Mouse (Mus musculus) spleen, adult 12 weeks (tissue): ENCODE results near the gene Gsta4.
A peak's percentile ranks its signal among the peaks of the same experiment; 100 is the strongest.
"Not testable (repeated sequence)": the region's sequence is repeated elsewhere in the genome, so short reads cannot be mapped to it uniquely, and the experiment has no call there.

Experiments
- DNase-seq: peaks from one replicate; pipeline ENCODE4 v3.0.0; 2022; ENCODE audit warnings: low spot score

Gene Gsta4

DNA sequence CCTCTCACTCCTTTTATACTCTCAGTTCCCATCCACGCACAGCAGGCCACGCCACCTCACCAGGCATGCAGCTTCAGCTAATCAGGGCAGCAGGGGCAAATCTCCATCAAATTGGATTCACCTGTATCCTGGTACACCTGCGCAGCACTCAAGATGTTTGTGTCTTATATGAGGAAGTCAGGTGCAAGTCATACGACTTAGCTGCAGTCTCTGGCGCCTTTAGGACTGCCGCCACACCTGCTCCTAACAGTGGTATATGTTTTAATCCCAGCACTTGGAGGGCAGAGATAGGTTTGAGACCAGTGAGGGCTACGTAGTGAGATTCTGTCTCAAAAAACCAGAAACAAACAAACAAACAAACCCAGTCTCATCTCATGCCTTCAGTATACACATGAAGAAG, at the start of gene Gsta4:
TSS of gene Gsta4 (plus strand) at position 301 of the 400 bp plus-strand sequence.
- DNase-seq = not testable (repeated sequence)

DNA sequence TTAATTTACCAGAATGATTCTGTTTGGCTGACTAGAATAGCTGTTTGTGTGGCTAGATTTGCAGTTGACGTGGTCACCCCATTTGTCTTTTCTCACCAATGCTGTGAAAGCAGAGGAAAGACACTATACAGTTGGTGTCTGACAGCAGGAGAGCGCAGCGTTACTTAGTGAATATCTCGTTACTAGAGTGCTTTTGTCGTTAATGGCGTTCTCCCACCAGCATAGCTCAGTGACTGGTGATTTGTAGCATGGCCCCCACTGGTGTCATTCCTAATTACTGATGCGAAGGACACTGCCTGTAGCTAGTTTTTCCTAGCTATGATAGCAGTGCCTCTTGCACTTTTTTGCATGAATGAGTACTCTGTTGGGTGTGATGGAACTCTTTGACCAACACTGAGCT, 46.9 kb upstream of the Gsta4 start:
- DNase-seq = no peak

GRCm38 (mm10) chr9:78138044-78138676, 44.4 kb upstream of the Gsta4 start:
- no peak for DNase-seq

DNA sequence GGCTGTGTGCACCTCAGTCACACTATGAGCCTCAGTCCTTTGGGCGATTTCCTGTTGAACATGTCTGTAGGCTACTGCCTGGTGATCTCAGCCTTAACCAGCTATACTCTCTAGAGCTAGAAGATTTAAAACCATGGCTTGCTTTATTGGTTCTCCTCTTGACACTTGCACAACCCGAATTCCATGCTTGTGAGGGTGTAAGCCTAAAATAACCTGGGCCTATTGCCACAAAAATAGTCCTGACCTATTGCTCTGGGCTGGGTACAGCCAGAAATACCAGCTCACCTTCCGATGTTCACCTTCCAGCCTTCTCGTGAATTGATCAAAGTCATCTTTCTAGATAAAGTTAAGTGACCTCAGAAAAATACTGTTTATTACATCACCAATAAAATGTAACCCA, 43.1 kb upstream of the Gsta4 start:
- no peak for DNase-seq

DNA sequence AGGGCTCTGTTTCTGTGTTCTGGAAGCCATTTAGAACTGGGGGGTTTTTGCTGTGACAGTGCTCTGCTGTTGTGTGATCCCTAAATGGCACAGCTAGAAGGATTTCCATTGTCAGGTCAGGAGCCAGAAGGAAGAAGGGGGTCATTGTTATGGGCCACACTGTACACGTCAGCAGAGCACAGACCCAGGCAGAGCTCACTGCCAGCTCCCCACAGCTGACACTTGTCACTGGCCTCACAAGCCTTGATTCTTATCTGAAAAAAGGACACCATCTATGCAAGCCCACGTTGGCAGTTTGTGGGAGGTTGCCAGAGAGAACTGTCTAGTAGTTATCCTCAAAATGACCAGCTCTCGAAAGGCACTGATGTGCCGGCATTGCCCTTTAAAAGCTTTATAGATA, 36.5 kb upstream of the Gsta4 start:
- DNase-seq = no peak

DNA sequence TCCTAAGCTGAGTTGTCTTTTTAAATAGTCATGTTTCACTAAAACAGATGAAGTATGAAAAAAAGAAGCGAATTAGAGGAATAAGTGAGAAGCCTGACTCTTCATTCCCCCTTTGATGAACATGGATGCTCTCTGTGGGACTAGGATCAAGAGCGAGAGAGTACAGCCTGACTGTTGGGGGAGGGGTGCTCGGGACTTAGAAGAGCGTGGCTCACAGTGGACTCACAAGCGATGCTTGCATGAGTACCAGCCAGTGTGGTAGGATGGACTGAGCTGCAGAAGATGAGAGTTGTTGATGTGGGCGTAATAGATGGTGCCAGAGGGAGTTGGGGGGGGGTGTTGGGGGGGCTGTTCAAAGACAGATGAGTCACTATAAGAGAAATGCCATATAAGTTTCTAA, 35.9 kb upstream of the Gsta4 start:
- no peak for DNase-seq

DNA sequence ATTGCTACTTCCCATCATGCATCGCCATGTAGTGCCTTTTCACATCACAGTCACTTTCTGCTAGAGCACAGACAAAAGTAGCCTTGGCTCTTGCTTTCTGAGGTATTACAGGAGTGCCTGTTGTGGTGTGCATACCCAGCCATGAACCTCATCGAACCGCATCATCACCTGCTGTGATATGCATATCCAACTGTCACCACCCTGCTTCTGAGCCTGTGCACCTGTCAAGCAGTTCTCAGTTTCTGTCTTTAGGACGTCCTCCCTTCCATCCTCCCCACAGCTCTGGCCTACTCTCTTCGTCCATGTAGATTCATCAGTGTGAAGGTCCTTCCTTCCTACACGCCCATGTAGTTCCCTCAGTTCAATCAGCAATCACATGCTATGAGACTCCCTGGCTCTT, 34.4 kb upstream of the Gsta4 start:
- DNase-seq = no peak

GRCm38 (mm10) chr9:78149770-78150169, 32.8 kb upstream of the Gsta4 start:
- DNase-seq = not testable (repeated sequence)

DNA sequence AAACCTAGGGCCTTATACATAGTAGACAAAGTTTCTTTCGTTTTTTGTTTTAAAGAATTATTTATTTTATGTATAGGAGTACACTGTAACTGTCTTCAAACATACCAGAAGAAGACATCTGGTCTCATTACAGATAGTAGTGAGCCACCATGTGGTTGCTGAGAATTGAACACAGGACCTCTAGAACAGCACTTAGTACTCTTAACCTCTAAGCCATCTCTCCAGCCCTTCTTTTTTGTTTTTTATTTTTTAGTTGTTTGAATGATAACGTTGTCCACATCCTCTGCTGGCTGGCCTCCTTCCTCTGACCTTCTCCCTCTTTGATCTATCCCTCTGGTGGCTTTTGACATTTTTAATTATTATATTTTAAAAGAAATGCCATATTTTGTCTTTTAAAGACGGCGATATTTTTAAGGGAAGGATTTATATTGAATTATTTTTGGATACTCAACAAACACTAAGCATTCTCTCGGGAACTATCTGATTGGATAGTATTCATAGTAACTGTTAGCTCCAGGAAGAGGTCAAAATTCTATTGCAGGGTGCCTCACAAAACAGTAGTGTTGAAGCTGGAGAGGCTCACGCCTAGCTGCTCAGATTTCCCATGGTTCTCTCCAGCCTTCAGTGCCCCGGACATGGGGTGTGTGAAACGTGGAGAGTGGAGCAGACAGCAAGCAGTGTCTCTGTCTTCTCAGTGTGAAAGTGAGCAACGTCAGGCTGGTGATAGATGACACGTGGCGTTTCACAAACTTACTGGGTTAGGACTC, 28.2 kb upstream of the Gsta4 start:
- no peak for DNase-seq

- DNase-seq = no peak
Measured at GRCm38 (mm10) chr9:78157221-78157620, 25.4 kb upstream of the Gsta4 start.

DNA sequence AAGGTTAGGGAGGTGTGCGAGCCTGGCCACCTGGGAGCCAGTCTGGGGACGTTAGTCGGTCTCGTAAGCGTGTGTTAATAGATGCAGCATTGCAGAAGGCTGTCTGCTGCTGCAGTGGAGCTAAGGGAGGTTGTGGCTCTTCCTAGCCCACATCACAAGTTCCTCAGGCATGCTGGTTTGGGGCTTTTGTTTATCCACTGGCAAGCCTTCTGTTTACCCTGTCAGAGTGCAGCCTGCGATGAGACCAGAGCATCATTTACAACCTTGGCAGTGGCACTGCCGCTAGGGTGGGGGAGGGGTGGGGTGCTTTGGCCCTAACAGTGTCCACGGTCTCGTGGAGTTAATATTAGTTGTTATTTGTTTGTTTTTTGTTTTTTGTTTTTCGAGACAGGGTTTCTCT, 19.3 kb upstream of the Gsta4 start:
- no peak for DNase-seq

DNA sequence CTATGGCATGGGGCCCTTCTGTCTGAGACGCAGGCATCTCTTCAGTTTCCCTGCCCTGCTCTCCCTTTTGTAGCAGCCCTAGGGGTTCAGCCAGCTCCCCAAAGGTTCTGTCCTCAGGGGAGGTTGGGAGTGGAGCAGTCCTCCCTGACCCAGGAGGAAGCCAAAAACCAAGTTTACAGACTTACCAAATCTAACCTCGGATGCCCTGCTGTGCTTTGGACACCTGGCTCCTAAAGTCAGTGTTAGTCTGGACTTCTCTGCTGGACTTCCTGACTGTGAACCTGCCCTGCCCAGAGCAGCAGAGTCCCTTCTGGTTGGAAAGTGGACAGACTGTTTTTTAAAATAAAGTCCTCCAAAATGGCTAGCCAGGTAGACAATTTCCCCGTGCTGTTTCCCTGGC, 17.8 kb upstream of the Gsta4 start:
- DNase-seq = no peak

DNA sequence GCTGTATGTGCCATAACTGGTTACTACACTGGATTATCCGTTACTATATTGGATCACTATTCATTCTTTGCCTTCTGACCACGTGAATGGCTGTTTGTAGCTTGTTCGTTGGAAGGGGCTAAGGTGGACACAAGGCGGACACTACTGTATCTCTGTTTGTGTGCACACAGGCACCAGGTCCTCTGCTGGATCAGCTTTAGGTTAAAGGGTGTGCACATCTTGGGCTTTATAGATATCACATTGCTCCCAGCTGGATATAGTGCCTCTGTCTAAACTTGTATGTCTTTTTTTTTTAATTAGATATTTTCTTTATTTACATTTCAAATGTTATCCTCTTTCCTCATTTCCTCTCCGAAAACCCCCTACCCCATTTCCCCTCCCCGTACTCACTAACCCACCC, 17.1 kb upstream of the Gsta4 start:
- no peak for DNase-seq

- no peak for DNase-seq
Measured at GRCm38 (mm10) chr9:78166694-78167452, 15.7 kb upstream of the Gsta4 start.

- DNase-seq = no peak
Measured at GRCm38 (mm10) chr9:78167453-78167969, 15.1 kb upstream of the Gsta4 start.

DNA sequence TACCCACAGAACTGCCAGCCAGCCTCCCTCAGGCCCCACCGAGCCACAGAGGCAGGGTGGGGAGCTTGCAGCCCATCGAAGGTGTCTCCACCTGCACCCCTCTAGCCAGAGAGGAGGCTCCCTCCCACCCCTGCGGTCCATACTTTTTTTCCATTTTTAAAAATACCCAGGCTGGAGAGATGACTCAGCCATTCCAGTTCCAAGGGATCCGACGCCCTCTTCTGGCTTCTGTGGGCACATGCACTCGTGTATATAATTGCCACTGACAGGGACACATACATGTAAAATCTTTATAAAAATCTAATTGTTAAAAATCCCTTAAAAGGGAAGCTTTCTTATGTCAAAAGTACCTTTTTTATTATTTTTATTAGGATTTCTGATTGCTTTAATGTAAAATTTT, 13.7 kb upstream of the Gsta4 start:
- DNase-seq = no peak

GRCm38 (mm10) chr9:78174016-78174415, 8.6 kb upstream of the Gsta4 start:
- DNase-seq = no peak

DNA sequence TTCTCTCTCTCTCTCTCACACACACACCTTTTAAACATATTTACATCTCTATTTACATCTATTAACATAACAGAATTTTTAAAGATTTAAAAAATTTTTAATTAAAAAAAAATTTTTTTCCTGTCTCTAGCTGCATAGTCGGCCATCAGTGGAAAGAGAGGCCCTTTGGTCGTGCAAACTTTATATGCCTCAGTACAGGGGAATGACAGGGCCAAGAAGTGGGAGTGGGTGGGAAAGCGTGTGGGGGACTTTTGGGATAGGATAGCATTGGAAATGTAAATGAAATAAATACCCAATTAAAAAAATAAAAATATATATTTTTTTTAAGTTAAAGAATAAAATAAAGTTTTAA, 7.7 kb upstream of the Gsta4 start:
- DNase-seq = not testable (repeated sequence)

DNA sequence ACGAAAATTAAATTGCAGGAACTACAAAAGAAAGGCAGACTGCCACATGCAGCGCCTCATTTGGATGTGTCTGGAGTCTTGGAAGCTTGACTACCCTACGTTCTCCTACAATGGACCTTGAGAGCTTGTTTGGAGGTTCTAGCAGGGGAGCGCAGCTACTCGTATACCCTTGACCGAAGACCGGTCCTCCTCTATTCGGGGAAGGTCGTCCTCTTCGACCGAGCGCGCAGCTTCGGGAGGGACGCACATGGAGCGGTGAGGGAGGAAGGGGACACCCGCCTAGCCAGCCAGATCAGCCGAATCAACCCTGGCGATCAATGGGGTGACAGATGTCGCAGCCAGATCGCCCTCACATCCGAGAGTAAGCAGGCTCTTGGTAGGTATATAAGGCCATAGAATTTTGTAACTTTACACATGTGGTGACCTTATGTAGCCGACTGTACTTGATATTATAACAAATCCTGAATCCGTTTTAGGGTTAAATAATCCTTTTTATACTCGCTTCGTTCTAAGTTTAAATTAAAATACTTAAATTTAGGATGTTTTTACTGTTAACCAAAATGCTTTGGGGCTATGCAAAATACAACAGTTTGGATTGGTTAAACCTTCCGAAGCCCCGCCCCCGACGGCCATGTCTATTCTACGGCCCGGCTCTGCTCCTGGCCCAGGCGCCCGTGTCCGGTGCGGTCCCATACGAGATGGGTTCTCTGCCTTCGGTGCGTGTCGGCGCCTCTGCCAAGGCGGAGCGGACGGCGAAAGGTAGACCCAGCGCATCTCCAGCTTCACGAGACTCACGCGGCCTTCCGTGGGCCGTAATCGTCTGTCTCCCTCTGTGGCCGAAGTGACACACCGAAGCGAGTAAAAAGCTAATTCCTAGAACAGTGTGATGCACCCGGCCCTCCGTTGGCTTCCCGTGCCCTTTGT, 7.0 kb upstream of the Gsta4 start:
- DNase-seq = peak; percentile 90

DNA sequence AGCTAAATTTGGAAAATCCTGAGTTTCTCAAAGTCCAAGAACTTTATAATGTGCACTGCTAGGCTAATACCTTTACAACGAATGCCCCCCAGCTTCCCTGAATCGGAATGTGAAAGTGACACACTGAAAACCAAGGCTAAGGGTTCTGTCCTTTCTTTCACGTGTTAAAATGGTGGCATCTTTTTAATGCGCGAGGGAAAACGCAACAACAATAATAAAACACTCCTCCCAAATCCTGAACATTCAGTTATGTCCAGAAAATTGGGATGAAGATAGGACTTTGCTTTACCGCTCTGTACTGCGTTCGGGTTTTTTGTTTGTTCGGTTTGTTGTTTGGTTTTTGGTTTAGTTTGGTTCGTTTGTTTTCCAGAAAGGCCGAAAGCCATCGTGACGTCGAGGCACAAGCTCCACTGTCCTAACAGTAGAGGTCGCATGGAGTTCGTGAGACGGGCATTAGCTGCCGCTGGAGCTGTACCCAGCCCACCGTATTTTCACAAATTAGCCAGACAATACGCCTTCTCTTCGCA, 6.3 kb upstream of the Gsta4 start:
- peak; percentile 60 for DNase-seq

- DNase-seq = no peak
Measured at GRCm38 (mm10) chr9:78176831-78177230, 5.7 kb upstream of the Gsta4 start.

DNA sequence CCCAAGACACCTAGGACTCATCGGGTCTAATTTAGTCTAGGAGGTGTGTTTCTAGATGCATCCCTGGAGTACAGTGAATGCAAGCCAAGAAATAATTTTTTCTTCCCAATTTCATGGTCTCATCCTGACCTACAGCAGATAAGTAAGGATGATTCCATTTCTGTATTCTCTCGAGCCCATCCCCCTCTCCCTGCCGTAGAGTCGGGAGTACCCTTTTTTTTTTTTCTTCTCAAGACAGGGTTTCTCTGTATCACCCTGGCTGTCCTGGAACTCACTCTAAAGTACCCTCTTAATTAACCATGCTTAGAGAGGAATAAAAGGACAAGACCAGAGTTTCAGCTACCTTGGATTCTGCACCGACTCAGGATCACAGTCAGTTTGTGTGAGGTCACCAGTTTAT, 4.4 kb upstream of the Gsta4 start:
- DNase-seq = no peak
